Mouse (Mus musculus): Measurements from ENCODE around the gene Atp8a1. TPM values are rescaled to one million over a fixed set of nuclear protein-coding genes. Genes with fewer than 3 reads are reported as not detected.
"Not testable (repeated sequence)": the region's sequence is repeated elsewhere in the genome, so short reads cannot be mapped to it uniquely, and the experiment has no call there.

The Atp8a1 gene
- polyA plus RNA-seq, 1 experiment from 2014 or later = 17.9 TPM

- ATAC-seq (replicated peaks; ENCODE audit: low FRiP score, low TSS enrichment, low read depth) = no peak
- H3K9me3 ChIP-seq (ENCODE audit: control insufficient read depth, low read length) = no peaks in the 10 kb centered on the region
- no peak overlapping the region for H3K4me2 ChIP-seq (ENCODE audit: low read length)
- H3K4me3 ChIP-seq (ENCODE audit: low read depth, low read length) = no peak overlapping the region
- no peak overlapping the region for H3K9ac ChIP-seq (ENCODE audit: low read length)
- no peak for DNase-seq (ENCODE audit: low spot score)
- H3K27me3 ChIP-seq (replicated peaks; ENCODE audit: control insufficient read depth, insufficient read depth, low read length) = no peaks in the 10 kb centered on the region
- H3K36me3 ChIP-seq (ENCODE audit: control insufficient read depth, insufficient read depth, low read length) = no peaks in the 10 kb centered on the region
- 0 out of 2 replicates have a peak, but pooled peaks cover 3% of the 10 kb centered on the region for H3K4me1 ChIP-seq (replicated peaks; ENCODE audit: control insufficient read depth, insufficient read depth, low read length)
- WGBS = 75% methylated on average over 8 of the region's 8 CpGs
- H3K27ac ChIP-seq (ENCODE audit: low read depth) = no peak overlapping the region
Measured at GRCm38 (mm10) chr5:67821987-67822401, 25.2 kb downstream of the Atp8a1 start.

- no peaks in the 10 kb centered on the region for H3K36me3 ChIP-seq (ENCODE audit: control insufficient read depth, insufficient read depth, low read length)
- no peak for DNase-seq (ENCODE audit: low spot score)
- H3K27me3 ChIP-seq (replicated peaks; ENCODE audit: control insufficient read depth, insufficient read depth, low read length) = no peaks in the 10 kb centered on the region
- H3K9me3 ChIP-seq (ENCODE audit: control insufficient read depth, low read length) = no peaks in the 10 kb centered on the region
- WGBS = 89% methylated on average over 2 of the region's 2 CpGs
- no peak overlapping the region for H3K9ac ChIP-seq (ENCODE audit: low read length)
- 0 out of 2 replicates have a peak, but pooled peaks cover 3% of the 10 kb centered on the region for H3K4me1 ChIP-seq (replicated peaks; ENCODE audit: control insufficient read depth, insufficient read depth, low read length)
- H3K4me3 ChIP-seq (ENCODE audit: low read depth, low read length) = no peak overlapping the region
- H3K4me2 ChIP-seq (ENCODE audit: low read length) = no peak overlapping the region
- ATAC-seq (replicated peaks; ENCODE audit: low FRiP score, low TSS enrichment, low read depth) = no peak
- H3K27ac ChIP-seq (ENCODE audit: low read depth) = no peak overlapping the region
Measured at GRCm38 (mm10) chr5:67821185-67821584, 26.0 kb downstream of the Atp8a1 start.

GRCm38 (mm10) chr5:67819451-67819850 lies 27.8 kb downstream of the Atp8a1 start:
- Histone ChIP-seq H3K27ac (ENCODE audit: low read depth) (no peak overlapping the region), H3K4me2 (ENCODE audit: low read length) (no peak overlapping the region), H3K9ac (ENCODE audit: low read length) (no peak overlapping the region), H3K4me3 (ENCODE audit: low read depth, low read length) (no peak overlapping the region), H3K27me3 (replicated peaks; ENCODE audit: control insufficient read depth, insufficient read depth, low read length) (no peaks in the 10 kb centered on the region), H3K4me1 (replicated peaks; ENCODE audit: control insufficient read depth, insufficient read depth, low read length) (0 out of 2 replicates have a peak, but pooled peaks cover 3% of the 10 kb centered on the region), H3K9me3 (ENCODE audit: control insufficient read depth, low read length) (no peaks in the 10 kb centered on the region), H3K36me3 (ENCODE audit: control insufficient read depth, insufficient read depth, low read length) (no peaks in the 10 kb centered on the region)
- WGBS = 65% methylated on average over 5 of the region's 5 CpGs
- ATAC-seq (replicated peaks; ENCODE audit: low FRiP score, low TSS enrichment, low read depth) = no peak
- DNase-seq (ENCODE audit: low spot score) = no peak

- H3K4me1 ChIP-seq (replicated peaks; ENCODE audit: control insufficient read depth, insufficient read depth, low read length) = no peaks in the 10 kb centered on the region
- DNase-seq (ENCODE audit: low spot score) = peak; percentile 62
- no peak overlapping the region for H3K4me3 ChIP-seq (ENCODE audit: low read depth, low read length)
- H3K36me3 ChIP-seq (ENCODE audit: control insufficient read depth, insufficient read depth, low read length) = no peaks in the 10 kb centered on the region
- H3K9me3 ChIP-seq (ENCODE audit: control insufficient read depth, low read length) = no peaks in the 10 kb centered on the region
- H3K9ac ChIP-seq (ENCODE audit: low read length) = no peak overlapping the region
- peak; percentile 93 for ATAC-seq (replicated peaks; ENCODE audit: low FRiP score, low TSS enrichment, low read depth)
- no peak overlapping the region for H3K27ac ChIP-seq (ENCODE audit: low read depth)
- 47% methylated on average over 16 of the region's 16 CpGs for WGBS
- H3K27me3 ChIP-seq (replicated peaks; ENCODE audit: control insufficient read depth, insufficient read depth, low read length) = no peaks in the 10 kb centered on the region
- H3K4me2 ChIP-seq (ENCODE audit: low read length) = peak overlapping the region; percentile 3; the same call in 1 of the 2 replicates
Measured at GRCm38 (mm10) chr5:67815572-67816325, 31.5 kb downstream of the Atp8a1 start.

GRCm38 (mm10) chr5:67815060-67815459 lies 32.2 kb downstream of the Atp8a1 start:
- not testable (repeated sequence) for H3K9ac ChIP-seq (ENCODE audit: low read length); H3K4me2 ChIP-seq (ENCODE audit: low read length); H3K9me3 ChIP-seq (ENCODE audit: control insufficient read depth, low read length); ATAC-seq (replicated peaks; ENCODE audit: low FRiP score, low TSS enrichment, low read depth); H3K4me3 ChIP-seq (ENCODE audit: low read depth, low read length); H3K36me3 ChIP-seq (ENCODE audit: control insufficient read depth, insufficient read depth, low read length); H3K4me1 ChIP-seq (replicated peaks; ENCODE audit: control insufficient read depth, insufficient read depth, low read length); H3K27ac ChIP-seq (ENCODE audit: low read depth); H3K27me3 ChIP-seq (replicated peaks; ENCODE audit: control insufficient read depth, insufficient read depth, low read length); DNase-seq (ENCODE audit: low spot score)
- 77% methylated on average over 4 of the region's 8 CpGs for WGBS

GRCm38 (mm10) chr5:67814437-67814965 lies 32.7 kb downstream of the Atp8a1 start:
- WGBS = 87% methylated on average over 7 of the region's 7 CpGs
- no peak for ATAC-seq (replicated peaks; ENCODE audit: low FRiP score, low TSS enrichment, low read depth)

GRCm38 (mm10) chr5:67813334-67813733 lies 33.9 kb downstream of the Atp8a1 start:
- Histone ChIP-seq H3K36me3 (ENCODE audit: control insufficient read depth, insufficient read depth, low read length) (no peaks in the 10 kb centered on the region), H3K9ac (ENCODE audit: low read length) (no peak overlapping the region), H3K4me1 (replicated peaks; ENCODE audit: control insufficient read depth, insufficient read depth, low read length) (no peaks in the 10 kb centered on the region), H3K4me2 (ENCODE audit: low read length) (no peak overlapping the region), H3K4me3 (ENCODE audit: low read depth, low read length) (no peak overlapping the region), H3K27ac (ENCODE audit: low read depth) (no peak overlapping the region), H3K9me3 (ENCODE audit: control insufficient read depth, low read length) (no peaks in the 10 kb centered on the region), H3K27me3 (replicated peaks; ENCODE audit: control insufficient read depth, insufficient read depth, low read length) (no peaks in the 10 kb centered on the region)
- WGBS = 94% methylated on average over 5 of the region's 5 CpGs
- ATAC-seq (replicated peaks; ENCODE audit: low FRiP score, low TSS enrichment, low read depth) (no peak), DNase-seq (ENCODE audit: low spot score) (no peak)

More at GRCm38 (mm10) chr5:67814437-67814965, 32.7 kb downstream of the Atp8a1 start:
- H3K27ac ChIP-seq (ENCODE audit: low read depth) = no peak overlapping the region
- no peak overlapping the region for H3K9ac ChIP-seq (ENCODE audit: low read length)
- no peak for DNase-seq (ENCODE audit: low spot score)
- H3K9me3 ChIP-seq (ENCODE audit: control insufficient read depth, low read length) = no peaks in the 10 kb centered on the region
- no peaks in the 10 kb centered on the region for H3K36me3 ChIP-seq (ENCODE audit: control insufficient read depth, insufficient read depth, low read length)
- no peaks in the 10 kb centered on the region for H3K27me3 ChIP-seq (replicated peaks; ENCODE audit: control insufficient read depth, insufficient read depth, low read length)
- H3K4me1 ChIP-seq (replicated peaks; ENCODE audit: control insufficient read depth, insufficient read depth, low read length) = no peaks in the 10 kb centered on the region
- no peak overlapping the region for H3K4me2 ChIP-seq (ENCODE audit: low read length)
- no peak overlapping the region for H3K4me3 ChIP-seq (ENCODE audit: low read depth, low read length)

GRCm38 (mm10) chr5:67802174-67803030 lies 44.8 kb downstream of the Atp8a1 start:
- Histone ChIP-seq H3K27ac (ENCODE audit: low read depth) (no peak overlapping the region), H3K4me1 (replicated peaks; ENCODE audit: control insufficient read depth, insufficient read depth, low read length) (peaks cover 6% of the 10 kb centered on the region; the same call in 1 of the 2 replicates), H3K4me2 (ENCODE audit: low read length) (no peak overlapping the region), H3K9ac (ENCODE audit: low read length) (no peak overlapping the region), H3K36me3 (ENCODE audit: control insufficient read depth, insufficient read depth, low read length) (no peaks in the 10 kb centered on the region), H3K9me3 (ENCODE audit: control insufficient read depth, low read length) (no peaks in the 10 kb centered on the region), H3K4me3 (ENCODE audit: low read depth, low read length) (no peak overlapping the region), H3K27me3 (replicated peaks; ENCODE audit: control insufficient read depth, insufficient read depth, low read length) (no peaks in the 10 kb centered on the region)
- 85% methylated on average over 17 of the region's 17 CpGs for WGBS
- ATAC-seq (replicated peaks; ENCODE audit: low FRiP score, low TSS enrichment, low read depth) (no peak), DNase-seq (ENCODE audit: low spot score) (no peak)

Measured in intestine, embryonic 14.5 days (tissue).